Mouse (Mus musculus) liver, adult 2 months (tissue): Measurements from ENCODE around the gene Arpc1a.

Experiments used
- CTCF ChIP-seq: fragments of 200-500 bp; IDR thresholded peaks from 2 replicates; pipeline ENCODE4 v1.5.1; 2011; ENCODE audit warnings: low read depth, low read length, control low read depth
- POLR2A ChIP-seq: fragments of 200-500 bp; IDR thresholded peaks from 2 replicates; pipeline ENCODE4 v1.6.1; 2011; ENCODE audit warnings: low read length, control low read depth; ENCODE audit not compliant: insufficient read depth; ENCODE audit errors: extremely low read depth

DNA sequence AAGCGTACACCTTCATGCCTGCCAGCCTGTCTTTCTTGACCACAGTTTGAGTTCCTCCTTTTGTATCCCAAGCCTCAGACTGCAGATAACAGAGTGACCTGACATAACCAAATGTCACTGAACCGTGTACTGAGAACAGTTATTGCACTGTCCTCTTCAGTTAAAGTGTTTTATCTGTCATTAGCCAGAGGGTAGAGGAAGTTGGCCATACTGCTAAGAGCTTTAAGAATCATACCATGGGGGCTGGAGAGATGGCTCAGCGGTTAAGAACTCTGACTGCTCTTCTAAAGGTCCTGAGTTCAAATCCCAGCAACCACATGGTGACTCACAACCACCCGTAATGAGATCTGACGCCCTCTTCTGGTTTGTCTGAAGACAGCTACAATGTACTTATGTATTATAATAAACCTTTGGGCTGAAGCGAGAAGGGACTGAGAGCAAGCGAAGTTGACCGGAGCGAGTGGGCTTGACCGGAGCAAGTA lies 14.8 kb downstream of the Arpc1a start:
- TF ChIP-seq CTCF = no peak
- TF ChIP-seq POLR2A = no peak
